Mouse (Mus musculus): ENCODE measurements around the gene Wdr12. TPM values are rescaled to one million over a fixed set of nuclear protein-coding genes. Genes with fewer than 3 reads are reported as not detected.
A peak's percentile ranks its signal among the peaks of the same experiment; 100 is the strongest.

Gene Wdr12
- total RNA-seq (2014; rRNA removed) (11.0 and 15.8 TPM in 2 replicates), polyA plus RNA-seq (2015; fragmentation: Nextera tagmentation; extraction: Ambion mirVana) (44.9 and 46.9 TPM in 2 replicates)

- peaks cover 8% of the 10 kb centered on the region; the same call in 1 of the 2 replicates for H3K36me3 ChIP-seq (ENCODE audit: insufficient read depth, low read length)
- peak; percentile 98 for DNase-seq (ENCODE audit: low spot score)
- H3K4me2 ChIP-seq (ENCODE audit: low read depth, low read length): peak within 1 kb of the TSS; percentile 68
- ATAC-seq: peak; percentile 97
- peak; percentile 38 for TF ChIP-seq CTCF (IDR thresholded peaks at IDR 0.05; ENCODE audit: low read depth)
- H3K4me1 ChIP-seq (ENCODE audit: insufficient read depth, low read length): peaks cover 5% of the 10 kb centered on the region; the same call in 1 of the 2 replicates
- no peaks in the 10 kb centered on the region for H3K27me3 ChIP-seq (ENCODE audit: insufficient read depth, low read length)
- H3K27ac ChIP-seq: peak within 1 kb of the TSS; percentile 99
- no peaks in the 10 kb centered on the region for H3K9me3 ChIP-seq (ENCODE audit: low read length)
- under 1% methylated on average over 64 of the region's 71 CpGs for WGBS
- H3K4me3 ChIP-seq (ENCODE audit: low read length): peak within 1 kb of the TSS; percentile 97
- peak within 1 kb of the TSS; percentile 98 for H3K9ac ChIP-seq (replicated peaks; ENCODE audit: low read length)
These were observed at the start of gene Wdr12, which contains the start of gene Carf for GRCm38 (mm10) chr1:60098024-60098781. Gene Wdr12 (minus strand): TSS chr1:60098645. Gene Carf (plus strand): TSS chr1:60098247.

- ATAC-seq: no peak
- Histone ChIP-seq H3K4me2 (ENCODE audit: low read depth, low read length) (no peak overlapping the region), H3K4me3 (ENCODE audit: low read length) (no peak overlapping the region), H3K36me3 (ENCODE audit: insufficient read depth, low read length) (peaks cover 5% of the 10 kb centered on the region; the same call in 1 of the 2 replicates), H3K4me1 (ENCODE audit: insufficient read depth, low read length) (no peaks in the 10 kb centered on the region), H3K9ac (replicated peaks; ENCODE audit: low read length) (no peak overlapping the region), H3K27me3 (ENCODE audit: insufficient read depth, low read length) (no peaks in the 10 kb centered on the region), H3K9me3 (ENCODE audit: low read length) (no peaks in the 10 kb centered on the region), H3K27ac (no peak overlapping the region)
- WGBS: 38% methylated on average over 9 of the region's 9 CpGs
- no peak for DNase-seq (ENCODE audit: low spot score)
- TF ChIP-seq CTCF (IDR thresholded peaks at IDR 0.05; ENCODE audit: low read depth): no peak
These were observed 38.9 kb upstream of the Wdr12 start for GRCm38 (mm10) chr1:60137346-60137745.

DNA sequence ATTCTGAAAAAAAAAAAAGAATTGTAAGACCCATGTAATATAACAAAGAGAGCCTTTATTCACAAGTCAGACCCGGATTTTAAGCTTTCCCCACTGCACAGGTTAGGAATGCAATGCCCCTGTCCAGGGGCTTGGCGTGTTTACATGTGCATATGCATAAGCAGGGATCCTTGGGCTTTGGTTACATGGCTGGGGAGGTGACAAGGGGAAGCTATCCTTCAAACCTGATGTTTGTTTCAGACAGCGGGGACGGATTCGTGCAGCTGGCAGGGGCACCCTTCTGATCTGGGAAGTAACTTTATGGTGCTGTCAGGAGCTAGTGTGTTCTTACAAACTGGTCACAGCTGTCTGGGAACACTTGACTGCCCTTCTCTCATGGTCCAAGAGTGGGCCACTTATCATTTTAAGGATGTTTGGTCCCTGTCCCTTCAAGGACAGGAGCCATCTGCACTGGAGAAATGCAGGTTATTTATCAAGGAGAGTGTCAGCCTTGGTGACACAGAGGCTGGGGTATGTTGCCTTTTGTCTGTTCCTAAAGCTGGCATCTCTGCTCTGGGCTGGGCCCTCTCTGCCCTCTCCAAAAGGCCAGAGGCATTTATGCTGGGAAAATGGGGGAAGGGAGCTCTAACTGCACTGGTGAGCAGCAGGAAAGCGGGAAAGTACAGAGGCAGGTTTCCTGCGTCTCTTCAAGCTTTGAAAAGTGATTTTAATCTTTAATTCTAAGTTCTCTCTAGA is 19.4 kb upstream of the Wdr12 start:
- ATAC-seq: no peak

GRCm38 (mm10) chr1:60104582-60104981 is 6.1 kb upstream of the Wdr12 start:
- no peak for ATAC-seq
- no peak overlapping the region for H3K9ac ChIP-seq (replicated peaks; ENCODE audit: low read length)
- H3K27me3 ChIP-seq (ENCODE audit: insufficient read depth, low read length): no peaks in the 10 kb centered on the region
- no peak overlapping the region for H3K4me3 ChIP-seq (ENCODE audit: low read length)
- no peaks in the 10 kb centered on the region for H3K9me3 ChIP-seq (ENCODE audit: low read length)
- no peak for DNase-seq (ENCODE audit: low spot score)
- no peaks in the 10 kb centered on the region for H3K4me1 ChIP-seq (ENCODE audit: insufficient read depth, low read length)
- no peak overlapping the region for H3K4me2 ChIP-seq (ENCODE audit: low read depth, low read length)
- TF ChIP-seq CTCF (IDR thresholded peaks at IDR 0.05; ENCODE audit: low read depth): no peak
- 96% methylated on average over 1 of the region's 1 CpGs for WGBS
- H3K36me3 ChIP-seq (ENCODE audit: insufficient read depth, low read length): peaks cover 7% of the 10 kb centered on the region; the same call in 1 of the 2 replicates
- H3K27ac ChIP-seq: no peak overlapping the region

More for the DNA sequence above, 19.4 kb upstream of the Wdr12 start:
- no peak for DNase-seq (ENCODE audit: low spot score)
- no peaks in the 10 kb centered on the region for H3K9me3 ChIP-seq (ENCODE audit: low read length)
- no peaks in the 10 kb centered on the region for H3K4me1 ChIP-seq (ENCODE audit: insufficient read depth, low read length)
- H3K27me3 ChIP-seq (ENCODE audit: insufficient read depth, low read length): no peaks in the 10 kb centered on the region
- H3K36me3 ChIP-seq (ENCODE audit: insufficient read depth, low read length): peaks cover 6% of the 10 kb centered on the region; the same call in 1 of the 2 replicates
- H3K4me2 ChIP-seq (ENCODE audit: low read depth, low read length): no peak overlapping the region
- WGBS: 86% methylated on average over 7 of the region's 7 CpGs
- H3K27ac ChIP-seq: no peak overlapping the region
- no peak overlapping the region for H3K9ac ChIP-seq (replicated peaks; ENCODE audit: low read length)
- no peak overlapping the region for H3K4me3 ChIP-seq (ENCODE audit: low read length)
- no peak for TF ChIP-seq CTCF (IDR thresholded peaks at IDR 0.05; ENCODE audit: low read depth)

GRCm38 (mm10) chr1:60098839-60099238 is 394 bp upstream of the Wdr12 start:
- H3K27ac ChIP-seq: peak overlapping the region; percentile 99
- ATAC-seq (no peak), DNase-seq (ENCODE audit: low spot score) (peak; percentile 20)
- H3K9ac ChIP-seq (replicated peaks; ENCODE audit: low read length): peak overlapping the region; percentile 98
- WGBS: 11% methylated on average over 9 of the region's 9 CpGs
- no peak for TF ChIP-seq CTCF (IDR thresholded peaks at IDR 0.05; ENCODE audit: low read depth)
- H3K27me3 ChIP-seq (ENCODE audit: insufficient read depth, low read length): no peaks in the 10 kb centered on the region
- peaks cover 5% of the 10 kb centered on the region; the same call in 1 of the 2 replicates for H3K36me3 ChIP-seq (ENCODE audit: insufficient read depth, low read length)
- H3K4me2 ChIP-seq (ENCODE audit: low read depth, low read length): peak overlapping the region; percentile 68
- no peaks in the 10 kb centered on the region for H3K9me3 ChIP-seq (ENCODE audit: low read length)
- peak overlapping the region; percentile 97 for H3K4me3 ChIP-seq (ENCODE audit: low read length)
- peaks cover 5% of the 10 kb centered on the region; the same call in 1 of the 2 replicates for H3K4me1 ChIP-seq (ENCODE audit: insufficient read depth, low read length)

DNA sequence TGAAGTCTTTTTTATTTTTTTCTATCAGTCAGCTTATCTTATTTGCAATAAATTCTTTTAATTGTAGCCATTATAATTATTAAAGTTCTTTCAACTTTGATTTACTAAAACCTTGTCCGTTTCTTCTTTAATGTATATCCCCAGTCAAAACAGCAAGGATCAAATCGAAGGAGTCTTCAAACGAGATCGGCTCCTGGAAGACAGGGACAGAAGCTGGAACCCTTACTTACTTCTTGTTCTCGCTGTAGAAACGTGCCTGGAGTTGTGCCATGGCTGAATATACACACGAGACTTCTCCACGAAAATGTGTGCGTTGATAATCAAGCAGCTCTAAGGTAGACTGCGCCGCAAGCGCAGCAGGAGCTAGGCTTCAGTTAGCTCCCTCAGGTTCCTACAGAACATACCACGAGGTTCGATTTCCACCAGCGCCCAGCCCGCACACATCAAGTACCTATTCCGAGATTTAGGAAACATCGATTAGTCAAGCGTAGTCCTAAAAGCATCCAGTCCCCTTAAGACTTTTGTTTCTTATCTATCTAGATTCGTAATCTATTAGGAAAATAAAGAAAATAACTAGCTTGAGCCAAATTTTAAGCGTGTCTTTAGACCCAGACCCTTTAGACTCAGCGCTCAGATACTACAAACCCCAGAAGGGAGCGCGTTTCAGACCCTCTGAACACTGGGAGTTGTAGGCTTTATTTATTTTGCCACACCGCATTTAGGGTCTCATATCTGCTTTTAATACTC is 995 bp downstream of the Wdr12 start:
- H3K4me2 ChIP-seq (ENCODE audit: low read depth, low read length): peak overlapping the region; percentile 68
- DNase-seq (ENCODE audit: low spot score): peak; percentile 84
- H3K36me3 ChIP-seq (ENCODE audit: insufficient read depth, low read length): peaks cover 10% of the 10 kb centered on the region; the same call in 1 of the 2 replicates
- H3K27me3 ChIP-seq (ENCODE audit: insufficient read depth, low read length): no peaks in the 10 kb centered on the region
- ATAC-seq: peak; percentile 92
- peak overlapping the region; percentile 98 for H3K9ac ChIP-seq (replicated peaks; ENCODE audit: low read length)
- peak overlapping the region; percentile 97 for H3K4me3 ChIP-seq (ENCODE audit: low read length)
- peak overlapping the region; percentile 99 for H3K27ac ChIP-seq
- under 1% methylated on average over 25 of the region's 25 CpGs for WGBS
- H3K4me1 ChIP-seq (ENCODE audit: insufficient read depth, low read length): peaks cover 5% of the 10 kb centered on the region; the same call in 1 of the 2 replicates
- no peaks in the 10 kb centered on the region for H3K9me3 ChIP-seq (ENCODE audit: low read length)
- no peak for TF ChIP-seq CTCF (IDR thresholded peaks at IDR 0.05; ENCODE audit: low read depth)

All from hindbrain, postnatal 0 days (tissue).